Mouse (Mus musculus): ENCODE measurements around the gene Cyp2c65.
A peak's percentile ranks its signal among the peaks of the same experiment; 100 is the strongest.

Gene Cyp2c65

DNA sequence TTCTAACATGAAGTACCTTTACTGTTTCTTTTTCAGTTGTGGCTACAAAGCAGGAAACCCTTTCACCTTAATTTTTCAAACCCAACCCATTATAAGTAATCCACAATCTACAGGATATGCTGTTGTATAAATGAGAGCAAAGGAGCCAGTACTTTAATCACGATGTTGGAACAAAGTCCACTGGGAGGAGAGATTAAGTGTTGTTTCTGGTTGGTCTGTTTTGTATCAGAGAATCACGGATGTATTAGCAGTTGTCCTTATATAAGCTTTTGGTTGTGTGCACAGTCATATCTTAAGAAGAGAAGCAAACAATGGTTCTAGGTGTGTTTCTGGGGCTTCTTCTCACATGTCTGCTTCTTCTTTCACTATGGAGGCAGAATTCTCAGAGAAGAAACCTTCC, at the start of gene Cyp2c65:
Cyp2c65 (plus strand) TSS at position 297 of the 400 bp plus-strand sequence.
- no peak for DNase-seq

- no peak for DNase-seq
Measured at GRCm38 (mm10) chr19:39057928-39058327, 2.9 kb upstream of the Cyp2c65 start.

DNA sequence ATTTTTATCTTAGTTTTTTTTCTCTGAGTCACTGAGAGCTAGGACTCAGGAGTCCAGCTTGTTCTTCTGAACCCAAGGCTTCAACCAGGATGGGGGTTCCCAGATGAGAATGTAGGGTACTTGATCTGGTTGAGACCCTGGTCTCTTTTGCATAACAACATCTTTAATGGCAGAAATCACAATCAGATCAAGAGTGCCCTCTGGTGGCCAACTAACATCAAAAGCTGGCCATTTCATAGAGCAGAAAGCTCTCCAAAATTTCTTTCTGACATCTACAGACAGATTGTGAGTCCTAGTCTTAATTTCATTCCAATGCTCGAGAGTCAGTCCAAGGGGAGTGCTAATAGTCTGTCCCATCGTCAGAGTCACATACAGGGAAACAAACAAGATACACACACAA, 38.0 kb downstream of the Cyp2c65 start:
- peak in 1 of 2 experiments; percentile 3 for DNase-seq

GRCm38 (mm10) chr19:39113644-39114043, 52.8 kb downstream of the Cyp2c65 start, which contains the start of gene Cyp2c66:
Cyp2c66 (plus strand) TSS chr19:39113898.
- no peak for DNase-seq

All from kidney, postnatal 4 days (tissue).